Mouse (Mus musculus): ENCODE results near the gene Fbxl3. TPM values are rescaled to one million over a fixed set of nuclear protein-coding genes. Genes with fewer than 3 reads are reported as not detected.

The Fbxl3 gene
- polyA plus RNA-seq, 1 experiment: 28.3 TPM

- H3K4me3 ChIP-seq (ENCODE audit: insufficient read depth, low read depth, low read length): peak overlapping the region; percentile 74
- peak overlapping the region; percentile 67 for H3K27ac ChIP-seq (replicated peaks; ENCODE audit: low read depth, low read length)
- H3K4me1 ChIP-seq (ENCODE audit: control insufficient read depth, insufficient read depth, insufficient read length, low read length): no peaks in the 10 kb centered on the region
Observed at GRCm38 (mm10) chr14:103070790-103071189, 28.6 kb downstream of the Fbxl3 start.

- peak within 1 kb of the TSS; percentile 89 for H3K27ac ChIP-seq (replicated peaks; ENCODE audit: low read depth, low read length)
- H3K4me3 ChIP-seq (ENCODE audit: insufficient read depth, low read depth, low read length): peak within 1 kb of the TSS; percentile 74
- H3K4me1 ChIP-seq (ENCODE audit: control insufficient read depth, insufficient read depth, insufficient read length, low read length): no peaks in the 10 kb centered on the region
Observed at GRCm38 (mm10) chr14:103069864-103070611, 29.3 kb downstream of the Fbxl3 start, which contains the start of gene Cln5. Gene Cln5, plus strand, starts transcription at chr14:103070216.

- H3K27ac ChIP-seq (replicated peaks; ENCODE audit: low read depth, low read length): peak overlapping the region; percentile 89
- no peaks in the 10 kb centered on the region for H3K4me1 ChIP-seq (ENCODE audit: control insufficient read depth, insufficient read depth, insufficient read length, low read length)
- peak overlapping the region; percentile 64 for H3K4me3 ChIP-seq (ENCODE audit: insufficient read depth, low read depth, low read length)
Observed at GRCm38 (mm10) chr14:103069465-103069863, 29.9 kb downstream of the Fbxl3 start.

GRCm38 (mm10) chr14:103065294-103066167, 33.8 kb downstream of the Fbxl3 start:
- no peaks in the 10 kb centered on the region for H3K4me1 ChIP-seq (ENCODE audit: control insufficient read depth, insufficient read depth, insufficient read length, low read length)
- H3K4me3 ChIP-seq (ENCODE audit: insufficient read depth, low read depth, low read length): no peak overlapping the region
- no peak overlapping the region for H3K27ac ChIP-seq (replicated peaks; ENCODE audit: low read depth, low read length)

GRCm38 (mm10) chr14:103059495-103059894, 39.9 kb downstream of the Fbxl3 start:
- H3K27ac ChIP-seq (replicated peaks; ENCODE audit: low read depth, low read length): no peak overlapping the region
- no peak overlapping the region for H3K4me3 ChIP-seq (ENCODE audit: insufficient read depth, low read depth, low read length)
- H3K4me1 ChIP-seq (ENCODE audit: control insufficient read depth, insufficient read depth, insufficient read length, low read length): no peaks in the 10 kb centered on the region

- Histone ChIP-seq H3K4me1 (ENCODE audit: control insufficient read depth, insufficient read depth, insufficient read length, low read length) (no peaks in the 10 kb centered on the region), H3K27ac (replicated peaks; ENCODE audit: low read depth, low read length) (no peak overlapping the region), H3K4me3 (ENCODE audit: insufficient read depth, low read depth, low read length) (no peak overlapping the region)
Observed at GRCm38 (mm10) chr14:103058998-103059397, 40.4 kb downstream of the Fbxl3 start.

- no peak overlapping the region for H3K4me3 ChIP-seq (ENCODE audit: insufficient read depth, low read depth, low read length)
- H3K27ac ChIP-seq (replicated peaks; ENCODE audit: low read depth, low read length): no peak overlapping the region
- H3K4me1 ChIP-seq (ENCODE audit: control insufficient read depth, insufficient read depth, insufficient read length, low read length): no peaks in the 10 kb centered on the region
Observed at GRCm38 (mm10) chr14:103056601-103057000, 42.8 kb downstream of the Fbxl3 start.

- H3K4me3 ChIP-seq (ENCODE audit: insufficient read depth, low read depth, low read length): no peak overlapping the region
- no peak overlapping the region for H3K27ac ChIP-seq (replicated peaks; ENCODE audit: low read depth, low read length)
- H3K4me1 ChIP-seq (ENCODE audit: control insufficient read depth, insufficient read depth, insufficient read length, low read length): no peaks in the 10 kb centered on the region
Observed at GRCm38 (mm10) chr14:103054731-103055130, 44.6 kb downstream of the Fbxl3 start.

GRCm38 (mm10) chr14:103051159-103051769, 48.1 kb downstream of the Fbxl3 start:
- Histone ChIP-seq H3K27ac (replicated peaks; ENCODE audit: low read depth, low read length) (no peak overlapping the region), H3K4me1 (ENCODE audit: control insufficient read depth, insufficient read depth, insufficient read length, low read length) (no peaks in the 10 kb centered on the region), H3K4me3 (ENCODE audit: insufficient read depth, low read depth, low read length) (no peak overlapping the region)

GRCm38 (mm10) chr14:103048292-103049086, 50.9 kb downstream of the Fbxl3 start:
- Histone ChIP-seq H3K4me3 (ENCODE audit: insufficient read depth, low read depth, low read length) (no peak overlapping the region), H3K27ac (replicated peaks; ENCODE audit: low read depth, low read length) (no peak overlapping the region), H3K4me1 (ENCODE audit: control insufficient read depth, insufficient read depth, insufficient read length, low read length) (no peaks in the 10 kb centered on the region)

- H3K27ac ChIP-seq (replicated peaks; ENCODE audit: low read depth, low read length): no peak within 1 kb of the TSS
- H3K4me3 ChIP-seq (ENCODE audit: insufficient read depth, low read depth, low read length): no peak within 1 kb of the TSS
- H3K4me1 ChIP-seq (ENCODE audit: control insufficient read depth, insufficient read depth, insufficient read length, low read length): no peaks in the 10 kb centered on the region
Observed at GRCm38 (mm10) chr14:103046677-103047076, 52.7 kb downstream of the Fbxl3 start, which contains the start of gene Acod1. Gene Acod1, plus strand, starts transcription at chr14:103046977.

- no peak overlapping the region for H3K27ac ChIP-seq (replicated peaks; ENCODE audit: low read depth, low read length)
- no peak overlapping the region for H3K4me3 ChIP-seq (ENCODE audit: insufficient read depth, low read depth, low read length)
- H3K4me1 ChIP-seq (ENCODE audit: control insufficient read depth, insufficient read depth, insufficient read length, low read length): no peaks in the 10 kb centered on the region
Observed at GRCm38 (mm10) chr14:103037016-103037415, 62.4 kb downstream of the Fbxl3 start.

GRCm38 (mm10) chr14:103034076-103034475, 65.3 kb downstream of the Fbxl3 start:
- Histone ChIP-seq H3K4me1 (ENCODE audit: control insufficient read depth, insufficient read depth, insufficient read length, low read length) (no peaks in the 10 kb centered on the region), H3K27ac (replicated peaks; ENCODE audit: low read depth, low read length) (no peak overlapping the region), H3K4me3 (ENCODE audit: insufficient read depth, low read depth, low read length) (no peak overlapping the region)

- Histone ChIP-seq H3K4me1 (ENCODE audit: control insufficient read depth, insufficient read depth, insufficient read length, low read length) (no peaks in the 10 kb centered on the region), H3K27ac (replicated peaks; ENCODE audit: low read depth, low read length) (peak overlapping the region; percentile 71), H3K4me3 (ENCODE audit: insufficient read depth, low read depth, low read length) (0 out of 2 replicates have a peak overlapping the region, but pooled peaks have one; percentile 1)
Observed at GRCm38 (mm10) chr14:103033271-103033823, 66.0 kb downstream of the Fbxl3 start.
